Mouse (Mus musculus) lung, postnatal 25 days (tissue): ENCODE results near the gene Crk.

ENCODE experiments used
- DNase-seq: peaks from one replicate; pipeline ENCODE4 v3.0.0; 2022; ENCODE audit warnings: low spot score

Gene Crk

GRCm38 (mm10) chr11:75678747-75679438 is at the start of gene Crk:
Gene Crk (plus strand): TSS chr11:75679259.
- peak; percentile 99 for DNase-seq

- DNase-seq = no peak
These were observed 49.0 kb upstream of the Crk start for GRCm38 (mm10) chr11:75630098-75630497.

- peak; percentile 98 for DNase-seq
These were observed 48.3 kb upstream of the Crk start, which contains the start of gene Inpp5k for GRCm38 (mm10) chr11:75630645-75631229. Gene Inpp5k (plus strand): TSS chr11:75630988.

GRCm38 (mm10) chr11:75631561-75632225 is 47.4 kb upstream of the Crk start:
- DNase-seq = peak; percentile 73

GRCm38 (mm10) chr11:75632921-75633320 is 46.1 kb upstream of the Crk start:
- DNase-seq = no peak

GRCm38 (mm10) chr11:75634801-75635200 is 44.3 kb upstream of the Crk start:
- DNase-seq = no peak

- no peak for DNase-seq
These were observed 43.7 kb upstream of the Crk start for GRCm38 (mm10) chr11:75635315-75635714.

GRCm38 (mm10) chr11:75643323-75643722 is 35.7 kb upstream of the Crk start:
- no peak for DNase-seq

GRCm38 (mm10) chr11:75644684-75645083 is 34.4 kb upstream of the Crk start:
- DNase-seq = no peak

GRCm38 (mm10) chr11:75647681-75648211 is 31.3 kb upstream of the Crk start:
- DNase-seq = no peak

GRCm38 (mm10) chr11:75649155-75649561 is 29.9 kb upstream of the Crk start:
- DNase-seq = peak; percentile 81

- DNase-seq = no peak
These were observed 28.7 kb upstream of the Crk start, which contains the start of gene Myo1c for GRCm38 (mm10) chr11:75650311-75650710. Gene Myo1c (plus strand): TSS chr11:75650504.

GRCm38 (mm10) chr11:75650958-75651425 is 28.1 kb upstream of the Crk start:
- DNase-seq = peak; percentile 34

- DNase-seq = peak; percentile 87
These were observed 27.4 kb upstream of the Crk start for GRCm38 (mm10) chr11:75651426-75652221.

- peak; percentile 50 for DNase-seq
These were observed 26.7 kb upstream of the Crk start for GRCm38 (mm10) chr11:75652222-75652941.

- peak; percentile 74 for DNase-seq
These were observed 25.9 kb upstream of the Crk start for GRCm38 (mm10) chr11:75652942-75653684.

- peak; percentile 92 for DNase-seq
These were observed 25.1 kb upstream of the Crk start for GRCm38 (mm10) chr11:75653781-75654470.

- DNase-seq = peak; percentile 54
These were observed 24.3 kb upstream of the Crk start for GRCm38 (mm10) chr11:75654471-75655390.
